Mouse (Mus musculus) hindbrain, embryonic 13.5 days (tissue): Measurements from ENCODE around the gene Ap5z1. TPM values are rescaled to one million over a fixed set of nuclear protein-coding genes. Genes with fewer than 3 reads are reported as not detected.

Experiments used
- ATAC-seq: fragments of 200-750 bp; cut with Nextera tagmentation; 2 replicates; pipeline ENCODE4 v1.8.0; 2017; ENCODE audit warnings: moderate TSS enrichment; ENCODE audit not compliant: low FRiP score
- H3K27ac ChIP-seq: fragments of 300-500 bp; sonication (generic); 2 replicates; pipeline ENCODE4 v1.5.1; 2015; ENCODE audit warnings: inconsistent platforms, mild to moderate bottlenecking, moderate library complexity
- H3K27me3 ChIP-seq: fragments of 300-500 bp; sonication (generic); 2 replicates; pipeline ENCODE4 v1.6.1; 2015; ENCODE audit warnings: mild to moderate bottlenecking, inconsistent platforms
- H3K36me3 ChIP-seq: fragments of 300-500 bp; sonication (generic); 2 replicates; pipeline ENCODE4 v1.6.1; 2015; ENCODE audit warnings: mild to moderate bottlenecking, inconsistent platforms
- H3K4me1 ChIP-seq: fragments of 300-500 bp; sonication (generic); replicated peaks from 2 replicates; pipeline ENCODE4 v1.6.1; 2015; ENCODE audit warnings: inconsistent platforms
- H3K4me2 ChIP-seq: fragments of 300-500 bp; sonication (generic); 2 replicates; pipeline ENCODE4 v1.6.1; 2015; ENCODE audit warnings: inconsistent platforms, mild to moderate bottlenecking, moderate library complexity
- H3K4me3 ChIP-seq: fragments of 300-500 bp; sonication (generic); 2 replicates; pipeline ENCODE4 v1.5.1; 2015; ENCODE audit warnings: mild to moderate bottlenecking, inconsistent platforms
- H3K9ac ChIP-seq: fragments of 300-500 bp; sonication (generic); 2 replicates; pipeline ENCODE4 v1.6.1; 2015; ENCODE audit warnings: mild to moderate bottlenecking, inconsistent platforms
- H3K9me3 ChIP-seq: fragments of 300-500 bp; sonication (generic); 2 replicates; pipeline ENCODE4 v1.6.1; 2016; ENCODE audit warnings: inconsistent platforms
- WGBS: fragments of 180-500 bp; shearing (Covaris S2); methylation state at CpG from one replicate; pipeline ENCODE4 v1.1.7; 2015; 5-methylcytosine and 5-hydroxymethylcytosine counted together
- polyA plus RNA-seq: library from polyadenylated mRNA; unstranded; fragments of >200 nt; fragmentation: Nextera tagmentation; extraction: Ambion mirVana; gene quantifications from 2 replicates; pipeline ENCODE4 v1.2.1, GENCODE M21; 2015

The Ap5z1 gene
- polyA plus RNA-seq, 1 experiment from 2014 or later = 12.8 TPM

GRCm38 (mm10) chr5:142482512-142482911 is 18.8 kb downstream of the Ap5z1 start:
- H3K4me2 ChIP-seq = no peak overlapping the region
- no peak for ATAC-seq
- no peak overlapping the region for H3K9ac ChIP-seq
- H3K4me3 ChIP-seq = no peak overlapping the region
- 72% methylated on average over 2 of the region's 2 CpGs for WGBS
- no peaks in the 10 kb centered on the region for H3K9me3 ChIP-seq
- peaks cover 5% of the 10 kb centered on the region; the same call in 1 of the 2 replicates for H3K36me3 ChIP-seq
- no peaks in the 10 kb centered on the region for H3K27me3 ChIP-seq
- peaks cover 8% of the 10 kb centered on the region; the same call in 1 of the 2 replicates for H3K4me1 ChIP-seq
- no peak overlapping the region for H3K27ac ChIP-seq

DNA sequence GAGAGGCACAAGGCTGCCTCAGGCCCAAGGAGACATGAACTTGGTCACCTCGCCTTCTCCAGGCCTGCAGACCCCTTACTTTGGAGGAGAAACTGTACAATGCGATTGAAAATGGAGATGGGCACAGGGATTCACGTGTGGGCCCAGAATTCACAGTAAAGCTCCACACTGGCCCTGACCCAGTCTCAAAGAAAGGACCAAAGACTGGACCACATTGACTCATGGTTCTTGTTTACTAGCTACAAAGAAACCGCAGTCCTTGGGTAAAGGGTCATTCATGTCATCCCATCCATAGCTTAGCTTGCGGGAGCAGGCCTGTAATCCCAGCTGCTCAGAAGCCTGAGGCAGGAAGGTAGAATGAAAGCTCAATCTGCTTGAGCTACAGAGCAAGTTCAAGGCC is 19.8 kb downstream of the Ap5z1 start:
- WGBS = 96% methylated on average over 5 of the region's 5 CpGs
- Histone ChIP-seq H3K36me3 (peaks cover 7% of the 10 kb centered on the region; the same call in 1 of the 2 replicates), H3K9ac (no peak overlapping the region), H3K4me3 (no peak overlapping the region), H3K4me2 (no peak overlapping the region), H3K27ac (no peak overlapping the region), H3K27me3 (no peaks in the 10 kb centered on the region), H3K9me3 (no peaks in the 10 kb centered on the region), H3K4me1 (peaks cover 8% of the 10 kb centered on the region; the same call in 1 of the 2 replicates)
- no peak for ATAC-seq

DNA sequence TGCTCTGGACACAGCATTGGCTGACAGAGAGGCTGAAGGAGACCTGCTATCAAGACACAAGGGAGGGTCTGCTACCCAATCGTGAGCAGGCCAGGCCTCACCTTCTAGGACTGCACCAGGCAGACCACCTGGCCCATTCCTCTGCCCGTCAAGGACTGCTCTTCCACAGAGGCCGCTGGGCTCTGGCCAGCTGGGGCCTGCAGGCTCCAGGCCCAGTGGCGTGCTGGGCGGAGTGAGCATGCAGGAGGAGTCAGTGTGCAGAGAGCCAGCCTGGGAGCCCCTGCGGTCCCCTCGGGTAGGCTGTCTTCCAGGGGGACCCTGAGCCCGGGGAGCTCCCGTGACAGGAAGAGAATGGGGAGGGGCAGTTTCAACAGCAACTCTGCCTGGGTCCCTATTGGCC is 22.9 kb downstream of the Ap5z1 start:
- H3K9ac ChIP-seq = no peak overlapping the region; the same call in 1 of the 2 replicates
- no peaks in the 10 kb centered on the region for H3K27me3 ChIP-seq
- no peak overlapping the region for H3K27ac ChIP-seq
- H3K4me2 ChIP-seq = no peak overlapping the region
- H3K9me3 ChIP-seq = no peaks in the 10 kb centered on the region
- 0 out of 2 replicates have a peak, but pooled peaks cover 4% of the 10 kb centered on the region for H3K4me1 ChIP-seq
- no peak overlapping the region for H3K4me3 ChIP-seq
- ATAC-seq = 0 out of 2 replicates have a peak, but pooled peaks have one; percentile 33
- peaks cover 7% of the 10 kb centered on the region; the same call in 1 of the 2 replicates for H3K36me3 ChIP-seq
- WGBS = 65% methylated on average over 9 of the region's 9 CpGs

GRCm38 (mm10) chr5:142489955-142490707 is 26.4 kb downstream of the Ap5z1 start:
- ATAC-seq = no peak
- peaks cover 5% of the 10 kb centered on the region for H3K4me1 ChIP-seq
- H3K36me3 ChIP-seq = peaks cover 18% of the 10 kb centered on the region
- H3K9me3 ChIP-seq = no peaks in the 10 kb centered on the region
- no peak overlapping the region for H3K4me2 ChIP-seq
- no peak overlapping the region for H3K27ac ChIP-seq
- H3K4me3 ChIP-seq = no peak overlapping the region
- no peaks in the 10 kb centered on the region for H3K27me3 ChIP-seq
- WGBS = 75% methylated on average over 9 of the region's 9 CpGs
- no peak overlapping the region for H3K9ac ChIP-seq

GRCm38 (mm10) chr5:142493307-142493706 is 29.6 kb downstream of the Ap5z1 start:
- H3K27me3 ChIP-seq = no peaks in the 10 kb centered on the region
- no peak overlapping the region for H3K27ac ChIP-seq
- H3K36me3 ChIP-seq = peaks cover 20% of the 10 kb centered on the region
- H3K9me3 ChIP-seq = no peaks in the 10 kb centered on the region
- 84% methylated on average over 3 of the region's 3 CpGs for WGBS
- H3K4me1 ChIP-seq = peaks cover 10% of the 10 kb centered on the region
- no peak overlapping the region for H3K4me2 ChIP-seq
- ATAC-seq = no peak
- H3K9ac ChIP-seq = no peak overlapping the region
- H3K4me3 ChIP-seq = no peak overlapping the region

DNA sequence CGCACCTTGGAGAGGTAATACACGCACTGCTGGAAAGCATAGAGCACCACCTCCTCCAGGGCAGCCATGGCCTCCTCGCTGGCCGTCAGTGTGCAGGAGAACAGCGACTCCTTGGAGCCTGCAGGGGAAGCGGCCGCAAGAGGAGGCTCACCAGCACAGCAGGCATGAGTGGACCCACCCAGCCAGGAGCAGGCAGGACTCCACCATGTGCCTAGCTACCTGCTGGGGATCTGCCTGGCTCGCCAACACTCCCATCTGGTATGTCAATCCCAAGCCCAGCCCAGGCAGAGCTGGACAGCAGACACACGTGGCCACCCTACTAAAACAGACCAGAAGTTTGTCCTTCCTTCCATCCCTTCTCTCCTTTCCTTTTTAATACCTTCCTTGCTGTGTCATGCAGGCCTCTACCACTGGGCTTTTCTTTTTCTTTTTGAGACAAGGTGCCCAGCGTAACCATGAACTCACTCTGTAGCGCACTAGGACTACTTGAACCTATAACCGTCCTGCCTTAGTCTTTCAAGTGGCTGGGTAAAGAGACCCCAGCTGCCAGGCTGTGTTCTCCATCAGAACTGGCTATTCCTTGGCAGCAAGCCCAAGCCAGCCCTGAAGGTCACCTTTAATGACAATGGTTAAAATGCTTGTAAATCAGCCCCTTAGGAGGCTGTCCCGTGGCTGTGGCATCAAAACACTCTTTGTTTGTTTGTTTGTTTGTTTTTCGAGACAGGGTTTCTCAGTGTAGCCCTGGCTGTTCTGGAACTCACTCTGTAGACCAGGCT is 31.8 kb downstream of the Ap5z1 start:
- 59% methylated on average over 14 of the region's 14 CpGs for WGBS
- Histone ChIP-seq H3K4me2 (no peak overlapping the region), H3K36me3 (peaks cover 20% of the 10 kb centered on the region), H3K9me3 (no peaks in the 10 kb centered on the region), H3K9ac (peak overlapping the region; percentile 43; the same call in 1 of the 2 replicates), H3K27me3 (no peaks in the 10 kb centered on the region), H3K4me1 (peaks cover 21% of the 10 kb centered on the region), H3K27ac (peak overlapping the region; percentile 12; the same call in 1 of the 2 replicates), H3K4me3 (no peak overlapping the region)
- no peak for ATAC-seq

GRCm38 (mm10) chr5:142498964-142499363 is 35.2 kb downstream of the Ap5z1 start:
- no peaks in the 10 kb centered on the region for H3K27me3 ChIP-seq
- 39% methylated on average over 3 of the region's 3 CpGs for WGBS
- no peak overlapping the region for H3K27ac ChIP-seq
- no peaks in the 10 kb centered on the region for H3K9me3 ChIP-seq
- H3K36me3 ChIP-seq = peaks cover 17% of the 10 kb centered on the region
- H3K4me1 ChIP-seq = peaks cover 25% of the 10 kb centered on the region
- no peak overlapping the region for H3K4me3 ChIP-seq
- ATAC-seq = no peak
- no peak overlapping the region for H3K9ac ChIP-seq
- no peak overlapping the region for H3K4me2 ChIP-seq

DNA sequence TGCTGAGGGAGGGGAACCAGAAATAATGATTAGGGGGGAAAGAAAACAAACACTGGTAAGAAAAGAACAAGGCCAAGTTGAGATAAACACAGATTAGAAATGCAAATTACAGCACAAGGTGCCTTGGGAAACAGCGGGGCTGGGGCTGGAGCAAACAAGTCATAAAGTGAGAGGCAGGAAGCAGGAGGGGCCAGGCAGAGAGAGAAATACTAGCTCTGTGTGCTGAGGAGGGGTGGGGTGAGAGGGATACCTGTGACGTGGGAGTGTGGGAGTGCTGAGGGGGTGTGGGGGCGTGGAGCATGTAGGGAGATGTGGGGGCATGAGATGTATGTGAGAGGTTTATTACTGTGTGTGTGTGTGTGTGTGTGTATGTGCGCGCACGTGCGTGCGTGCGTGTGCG is 37.2 kb downstream of the Ap5z1 start:
- no peak overlapping the region for H3K27ac ChIP-seq
- peaks cover 5% of the 10 kb centered on the region; the same call in 1 of the 2 replicates for H3K36me3 ChIP-seq
- H3K9ac ChIP-seq = no peak overlapping the region
- no peaks in the 10 kb centered on the region for H3K27me3 ChIP-seq
- no peak overlapping the region for H3K4me3 ChIP-seq
- H3K4me2 ChIP-seq = no peak overlapping the region
- H3K9me3 ChIP-seq = no peaks in the 10 kb centered on the region
- WGBS = 80% methylated on average over 10 of the region's 10 CpGs
- no peak for ATAC-seq
- H3K4me1 ChIP-seq = peaks cover 16% of the 10 kb centered on the region

GRCm38 (mm10) chr5:142502414-142502813 is 38.7 kb downstream of the Ap5z1 start:
- peak; percentile 89 for ATAC-seq
- no peaks in the 10 kb centered on the region for H3K9me3 ChIP-seq
- H3K4me2 ChIP-seq = no peak overlapping the region
- H3K4me3 ChIP-seq = no peak overlapping the region
- H3K4me1 ChIP-seq = peaks cover 23% of the 10 kb centered on the region
- no peak overlapping the region for H3K27ac ChIP-seq
- 0% methylated on average over 3 of the region's 3 CpGs for WGBS
- peaks cover 4% of the 10 kb centered on the region; the same call in 1 of the 2 replicates for H3K36me3 ChIP-seq
- H3K9ac ChIP-seq = no peak overlapping the region
- H3K27me3 ChIP-seq = no peaks in the 10 kb centered on the region

- H3K4me3 ChIP-seq = no peak overlapping the region
- H3K9me3 ChIP-seq = no peaks in the 10 kb centered on the region
- no peaks in the 10 kb centered on the region for H3K36me3 ChIP-seq
- no peak for ATAC-seq
- 84% methylated on average over 3 of the region's 3 CpGs for WGBS
- no peaks in the 10 kb centered on the region for H3K27me3 ChIP-seq
- H3K9ac ChIP-seq = no peak overlapping the region
- no peak overlapping the region for H3K4me2 ChIP-seq
- H3K4me1 ChIP-seq = peaks cover 37% of the 10 kb centered on the region
- no peak overlapping the region for H3K27ac ChIP-seq
Measured at GRCm38 (mm10) chr5:142504175-142504574, 40.4 kb downstream of the Ap5z1 start.

GRCm38 (mm10) chr5:142505695-142506423 is 42.1 kb downstream of the Ap5z1 start:
- H3K4me3 ChIP-seq = no peak overlapping the region
- no peaks in the 10 kb centered on the region for H3K27me3 ChIP-seq
- no peaks in the 10 kb centered on the region for H3K9me3 ChIP-seq
- H3K9ac ChIP-seq = no peak overlapping the region
- 91% methylated on average over 3 of the region's 3 CpGs for WGBS
- no peak for ATAC-seq
- H3K4me1 ChIP-seq = peaks cover 42% of the 10 kb centered on the region
- no peak overlapping the region for H3K27ac ChIP-seq
- H3K36me3 ChIP-seq = no peaks in the 10 kb centered on the region
- H3K4me2 ChIP-seq = no peak overlapping the region
